Mouse (Mus musculus): ENCODE data around the gene Mcemp1.

DNA sequence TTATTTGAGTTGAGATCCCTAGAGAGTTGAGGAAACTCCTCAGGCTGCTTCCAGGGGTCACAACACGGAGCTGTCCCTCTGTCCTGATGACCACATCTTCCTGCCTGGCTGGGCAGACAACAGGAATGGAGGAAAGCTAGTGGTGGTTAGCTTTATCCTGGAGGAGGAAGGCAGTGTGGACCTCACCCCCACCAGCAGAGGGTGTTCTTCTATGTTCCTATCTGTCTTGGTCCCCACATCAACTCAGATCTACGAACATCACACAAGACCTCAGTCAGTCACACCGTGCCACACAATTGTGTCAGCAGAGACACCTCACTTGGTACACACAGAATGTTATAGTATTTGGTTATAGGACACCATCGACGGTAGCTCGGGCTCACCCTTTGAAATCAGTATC lies 22.0 kb downstream of the Mcemp1 start:
- TF ChIP-seq ZC3H11A (IDR thresholded peaks at IDR 0.05; ENCODE audit: borderline replicate concordance, low read depth, low read length): no peak
- TF ChIP-seq MAFK (IDR thresholded peaks at IDR 0.05; ENCODE audit: insufficient read depth, low read depth, low read length): no peak

Data from ES-E14 (cell line).